Mouse (Mus musculus) testis, adult 2 months (tissue): ENCODE measurements at regions not wholly inside any gene's neighbourhood (a gene's known extent, or its start where the extent isn't known, plus 50 kb on each side); places are given as distances from the start of the nearest gene placed in this dataset.

Source experiments
- CTCF ChIP-seq: fragments of 200-500 bp; IDR thresholded peaks from 2 replicates; pipeline ENCODE4 v1.5.1; 2012; ENCODE audit warnings: low read depth, mild to moderate bottlenecking, inconsistent platforms, low read length, moderate library complexity; ENCODE audit not compliant: control insufficient read depth, insufficient read depth, insufficient replicate concordance
- POLR2A ChIP-seq: fragments of 200-500 bp; IDR thresholded peaks from 2 replicates; pipeline ENCODE4 v1.6.1; 2012; ENCODE audit warnings: low read depth, mild to moderate bottlenecking, inconsistent platforms, low read length, moderate library complexity; ENCODE audit not compliant: control insufficient read depth

GRCm38 (mm10) chr14:48739121-48739520 lies 65.5 kb upstream of the Otx2 start:
- TF ChIP-seq POLR2A (no peak), CTCF (no peak)
